Comparison of ENCODE assay signal across 17 mouse cellular contexts in genomic region chr7:15952416-15952815, GRCm38 (mm10). TPM values are rescaled to one million over a fixed set of nuclear protein-coding genes. Genes with fewer than 3 reads are reported as not detected.
DNase-seq lines count a peak whose midpoint lies in the region; ATAC-seq lines count a peak whose summit lies in the region.
"Had no signal": no experiment of that assay in that cellular context is flagged by ENCODE, and none has a peak within 500 bp of the region (broad histone marks: within the 10 kb centered on the region; RNA-seq: fewer than 3 reads in every experiment).

No protein-coding gene starts in this region.

- H3K9ac ChIP-seq in liver, embryonic 11.5 days (ENCODE audit: low read depth, low read length): no peak overlapping the region
- H3K9ac ChIP-seq in midbrain, embryonic 13.5 days (replicated peaks): no peak overlapping the region
- H3K9ac ChIP-seq: hindbrain, embryonic 15.5 days had no signal

- H3K27ac ChIP-seq in brown adipose tissue, adult 24 weeks (replicated peaks; ENCODE audit: low read depth, low read length): 0 out of 2 replicates have a peak overlapping the region, but pooled peaks have one; percentile 30
- 0 out of 2 replicates have a peak overlapping the region, but pooled peaks have one; percentile 54 for H3K27ac ChIP-seq in liver, embryonic 11.5 days (ENCODE audit: low read depth, low read length)
- H3K27ac ChIP-seq in midbrain, embryonic 13.5 days: no peak overlapping the region
- H3K27ac ChIP-seq: forebrain, embryonic 10.5 days; hindbrain, embryonic 15.5 days; macrophage had no signal

- 34% methylated on average over 3 of the region's 3 CpGs for WGBS in liver, embryonic 11.5 days
- WGBS in midbrain, embryonic 13.5 days: 77% methylated on average over 3 of the region's 3 CpGs

- peaks cover 10% of the 10 kb centered on the region for H3K27me3 ChIP-seq in liver, embryonic 11.5 days (replicated peaks; ENCODE audit: control insufficient read depth, insufficient read depth, low read length)
- peaks cover 8% of the 10 kb centered on the region; the same call in 1 of the 2 replicates for H3K27me3 ChIP-seq in midbrain, embryonic 13.5 days
- H3K27me3 ChIP-seq: hindbrain, embryonic 15.5 days had no signal

- no peaks in the 10 kb centered on the region for H3K36me3 ChIP-seq in liver, embryonic 11.5 days (ENCODE audit: control insufficient read depth, insufficient read depth, low read length)
- H3K36me3 ChIP-seq in midbrain, embryonic 13.5 days: no peaks in the 10 kb centered on the region
- H3K36me3 ChIP-seq: hindbrain, embryonic 15.5 days had no signal

- H3K4me1 ChIP-seq in brown adipose tissue, adult 24 weeks (ENCODE audit: control insufficient read depth, insufficient read depth, insufficient read length, low read length): peaks cover 33% of the 10 kb centered on the region
- H3K4me1 ChIP-seq in liver, embryonic 11.5 days (replicated peaks; ENCODE audit: control insufficient read depth, insufficient read depth, low read length): peaks cover 47% of the 10 kb centered on the region
- peaks cover 14% of the 10 kb centered on the region for H3K4me1 ChIP-seq in midbrain, embryonic 13.5 days (replicated peaks)

- peak; percentile 54 for DNase-seq in spleen, adult 12 weeks (ENCODE audit: low spot score)
- DNase-seq in spleen, adult 18-20 months: no peak
- DNase-seq in liver, embryonic 11.5 days (ENCODE audit: low spot score): no peak
- DNase-seq in urinary bladder, postnatal 4 days (ENCODE audit: low spot score in 2 of 2): no peak
- DNase-seq: adrenal gland, postnatal 10 days; cerebellum, postnatal 14 days; kidney, adult 18-20 months; kidney, postnatal 14 days; lung, adult 2 months; right cerebral cortex, postnatal 14 days; thymus, postnatal 25 days had no signal

- peak; percentile 87 for ATAC-seq in liver, embryonic 11.5 days (replicated peaks; ENCODE audit: low FRiP score)
- peak; percentile 71 for ATAC-seq in megakaryocyte-erythroid progenitor cell, adult 5-6 weeks (replicated peaks; ENCODE audit: low FRiP score, low TSS enrichment, poor library complexity, severe bottlenecking)
- no peak for ATAC-seq in midbrain, embryonic 13.5 days

- H3K9me3 ChIP-seq in liver, embryonic 11.5 days (ENCODE audit: control insufficient read depth, low read length): no peaks in the 10 kb centered on the region
- 0 out of 2 replicates have a peak, but pooled peaks cover 4% of the 10 kb centered on the region for H3K9me3 ChIP-seq in midbrain, embryonic 13.5 days
- H3K9me3 ChIP-seq: hindbrain, embryonic 15.5 days had no signal

- H3K4me3 ChIP-seq in brown adipose tissue, adult 24 weeks (ENCODE audit: insufficient read depth, low read depth, low read length): no peak overlapping the region
- no peak overlapping the region for H3K4me3 ChIP-seq in liver, embryonic 11.5 days (ENCODE audit: low read depth, low read length)
- H3K4me3 ChIP-seq in midbrain, embryonic 13.5 days (replicated peaks): no peak overlapping the region
- H3K4me3 ChIP-seq: forebrain, embryonic 10.5 days; hindbrain, embryonic 15.5 days had no signal

- no peak overlapping the region for H3K4me2 ChIP-seq in liver, embryonic 11.5 days
- no peak overlapping the region for H3K4me2 ChIP-seq in midbrain, embryonic 13.5 days (replicated peaks)
- H3K4me2 ChIP-seq: hindbrain, embryonic 15.5 days had no signal

RNA-seq across cellular contexts. Expression of gene Nop53, which starts 6.5 kb away (rescaled TPM):
- polyA plus RNA-seq in brown adipose tissue, adult 24 weeks (2012; ENCODE audit: insufficient read depth, insufficient read length, missing spikeins): 86.7 and 98.8 TPM in 2 replicates
- 217 and 219 TPM in 2 replicates for polyA plus RNA-seq in liver, embryonic 11.5 days (2014; fragmentation: Nextera tagmentation; extraction: Ambion mirVana)
- total RNA-seq in megakaryocyte-erythroid progenitor cell, adult 5-6 weeks (2014; fragmentation: Nextera tagmentation): 117 and 138 TPM in 2 replicates
- 260 and 313 TPM in 2 replicates for total RNA-seq in megakaryocyte-erythroid progenitor cell, adult 5-6 weeks (2017)
- polyA plus RNA-seq in midbrain, embryonic 13.5 days (2015; fragmentation: Nextera tagmentation; extraction: Ambion mirVana): 140 and 151 TPM in 2 replicates

RNA-seq across cellular contexts. Expression of gene Ehd2, which starts 15.0 kb away (rescaled TPM):
- 141 and 148 TPM in 2 replicates for polyA plus RNA-seq in brown adipose tissue, adult 24 weeks (2012; ENCODE audit: insufficient read depth, insufficient read length, missing spikeins)
- polyA plus RNA-seq in liver, embryonic 11.5 days (2014; fragmentation: Nextera tagmentation; extraction: Ambion mirVana): 7.5 and 10.8 TPM in 2 replicates
- 2.7 and 3.3 TPM in 2 replicates for total RNA-seq in megakaryocyte-erythroid progenitor cell, adult 5-6 weeks (2014; fragmentation: Nextera tagmentation)
- 1.4 and 1.5 TPM in 2 replicates for total RNA-seq in megakaryocyte-erythroid progenitor cell, adult 5-6 weeks (2017)
- polyA plus RNA-seq in midbrain, embryonic 13.5 days (2015; fragmentation: Nextera tagmentation; extraction: Ambion mirVana): 3.3 and 4.7 TPM in 2 replicates
- polyA plus RNA-seq: macrophage had no signal

RNA-seq across cellular contexts. Expression of gene Selenow, which starts 30.2 kb away (rescaled TPM):
- 320 and 478 TPM in 2 replicates for polyA plus RNA-seq in brown adipose tissue, adult 24 weeks (2012; ENCODE audit: insufficient read depth, insufficient read length, missing spikeins)
- polyA plus RNA-seq in liver, embryonic 11.5 days (2014; fragmentation: Nextera tagmentation; extraction: Ambion mirVana): 557 and 609 TPM in 2 replicates
- 280 and 304 TPM in 2 replicates for total RNA-seq in megakaryocyte-erythroid progenitor cell, adult 5-6 weeks (2014; fragmentation: Nextera tagmentation)
- total RNA-seq in megakaryocyte-erythroid progenitor cell, adult 5-6 weeks (2017): 47.7 and 76.3 TPM in 2 replicates
- polyA plus RNA-seq in midbrain, embryonic 13.5 days (2015; fragmentation: Nextera tagmentation; extraction: Ambion mirVana): 1,286 and 1,320 TPM in 2 replicates

Comparison
In these comparisons a context has a peak if more than half of its experiments do, and no peak if none do; other contexts are left out.
1. RNA of gene Ehd2, which starts 15.0 kb away (polyA plus RNA-seq): 141 to 148 TPM in brown adipose tissue, adult 24 weeks; 7.5 to 10.8 TPM in liver, embryonic 11.5 days and 3.3 to 4.7 TPM in midbrain, embryonic 13.5 days; every median in the first group is over 10 times any median in the second.